Mouse (Mus musculus): ENCODE results near the gene Olfr1260.

GRCm38 (mm10) chr2:89999845-90000244 lies 25.7 kb downstream of the Olfr1260 start, which contains the start of gene Olfr1262:
- TF ChIP-seq CTCF (IDR thresholded peaks at IDR 0.05) (no peak), EP300 (IDR thresholded peaks at IDR 0.05) (no peak)
